Mouse (Mus musculus) olfactory bulb, adult 2 months (tissue): ENCODE results near the gene Prrx2.

Source experiments
- CTCF ChIP-seq: fragments of 200-500 bp; IDR thresholded peaks from 2 replicates; pipeline ENCODE4 v1.5.1; 2012; ENCODE audit warnings: low read depth, mild to moderate bottlenecking, low read length, moderate library complexity; ENCODE audit not compliant: insufficient read depth
- POLR2A ChIP-seq: fragments of 200-500 bp; IDR thresholded peaks from 2 replicates; pipeline ENCODE4 v1.6.1; 2012; ENCODE audit warnings: mild to moderate bottlenecking, low read depth, low read length, moderate library complexity; ENCODE audit not compliant: insufficient read depth

- TF ChIP-seq POLR2A, result no peak
- no peak for TF ChIP-seq CTCF
Observed at GRCm38 (mm10) chr2:30807147-30807647, 27.6 kb upstream of the Prrx2 start.
